Mouse (Mus musculus) hindbrain, embryonic 11.5 days (tissue): ENCODE measurements around the gene Ephb2. TPM values are rescaled to one million over a fixed set of nuclear protein-coding genes. Genes with fewer than 3 reads are reported as not detected.
A peak's percentile ranks its signal among the peaks of the same experiment; 100 is the strongest.

Source experiments
- ATAC-seq: fragments of 200-750 bp; cut with Nextera tagmentation; 2 replicates; pipeline ENCODE4 v1.8.0; 2017; ENCODE audit warnings: mild to moderate bottlenecking, moderate TSS enrichment, moderate library complexity; ENCODE audit not compliant: low FRiP score
- DNase-seq: peaks from one replicate; pipeline ENCODE4 v3.0.0-alpha.2; 2015; ENCODE audit warnings: low spot score
- H3K27ac ChIP-seq: fragments of 300-500 bp; sonication (generic); 2 replicates; pipeline ENCODE4 v1.5.1; 2014; ENCODE audit warnings: mild to moderate bottlenecking, low read depth, low read length
- H3K27me3 ChIP-seq: fragments of 300-500 bp; sonication (generic); 2 replicates; pipeline ENCODE4 v1.6.1; 2014; ENCODE audit warnings: mild to moderate bottlenecking, low read length, moderate library complexity, mixed read lengths; ENCODE audit not compliant: control insufficient read depth, insufficient read depth
- H3K36me3 ChIP-seq: fragments of 300-500 bp; sonication (generic); 2 replicates; pipeline ENCODE4 v1.6.1; 2014; ENCODE audit warnings: mild to moderate bottlenecking, low read length, moderate library complexity, mixed read lengths; ENCODE audit not compliant: control insufficient read depth, insufficient read depth
- H3K4me1 ChIP-seq: fragments of 300-500 bp; sonication (generic); replicated peaks from 2 replicates; pipeline ENCODE4 v1.6.1; 2014; ENCODE audit warnings: low read length, mixed read lengths; ENCODE audit not compliant: control insufficient read depth, insufficient read depth
- H3K4me2 ChIP-seq: fragments of 300-500 bp; sonication (generic); replicated peaks from 2 replicates; pipeline ENCODE4 v1.6.1; 2014; ENCODE audit warnings: mild to moderate bottlenecking, low read depth, low read length
- H3K4me3 ChIP-seq: fragments of 300-500 bp; sonication (generic); 2 replicates; pipeline ENCODE4 v1.5.1; 2014; ENCODE audit warnings: low read depth, low read length
- H3K9ac ChIP-seq: fragments of 300-500 bp; sonication (generic); 2 replicates; pipeline ENCODE4 v1.6.1; 2014; ENCODE audit warnings: low read depth, low read length
- H3K9me3 ChIP-seq: fragments of 300-500 bp; sonication (generic); 2 replicates; pipeline ENCODE4 v1.6.1; 2016; ENCODE audit warnings: low read length; ENCODE audit not compliant: control insufficient read depth
- WGBS: fragments of 180-500 bp; shearing (Covaris S2); extraction: QIAGEN DNeasy Blood & Tissue Kit; methylation state at CpG from one replicate; pipeline ENCODE4 v1.1.7; 2014; 5-methylcytosine and 5-hydroxymethylcytosine counted together
- polyA plus RNA-seq: library from polyadenylated mRNA; unstranded; fragments of >200 nt; fragmentation: Nextera tagmentation; extraction: Ambion mirVana; gene quantifications from 2 replicates; pipeline ENCODE4 v1.2.1, GENCODE M21; 2014

Ephb2 gene
- polyA plus RNA-seq, 1 experiment from 2014 or later = 18.5 TPM

DNA sequence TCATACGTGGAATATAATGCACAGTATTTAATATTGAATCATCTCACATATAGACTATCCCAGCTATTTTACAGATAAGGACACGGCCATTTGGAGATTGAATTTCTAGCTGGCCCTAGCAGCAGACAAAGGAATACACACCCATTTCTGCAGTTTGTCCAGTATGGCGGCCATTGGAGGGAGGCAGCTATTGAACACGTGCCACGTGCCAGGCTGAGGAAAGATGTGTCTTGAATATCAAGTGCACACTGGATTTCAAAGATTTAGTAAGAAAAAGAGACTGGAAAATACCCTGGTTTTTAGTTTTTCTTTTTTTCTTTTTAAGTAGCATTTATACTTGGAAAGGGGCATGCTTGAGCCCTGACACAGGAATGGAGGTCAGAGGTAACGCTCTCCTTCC, 11.4 kb upstream of the Ephb2 start:
- Histone ChIP-seq H3K36me3 (no peaks in the 10 kb centered on the region), H3K9me3 (no peaks in the 10 kb centered on the region), H3K4me1 (no peaks in the 10 kb centered on the region), H3K27me3 (no peaks in the 10 kb centered on the region), H3K27ac (no peak overlapping the region), H3K4me2 (no peak overlapping the region), H3K4me3 (no peak overlapping the region), H3K9ac (no peak overlapping the region)
- 83% methylated on average over 6 of the region's 6 CpGs for WGBS
- ATAC-seq (no peak), DNase-seq (no peak)

DNA sequence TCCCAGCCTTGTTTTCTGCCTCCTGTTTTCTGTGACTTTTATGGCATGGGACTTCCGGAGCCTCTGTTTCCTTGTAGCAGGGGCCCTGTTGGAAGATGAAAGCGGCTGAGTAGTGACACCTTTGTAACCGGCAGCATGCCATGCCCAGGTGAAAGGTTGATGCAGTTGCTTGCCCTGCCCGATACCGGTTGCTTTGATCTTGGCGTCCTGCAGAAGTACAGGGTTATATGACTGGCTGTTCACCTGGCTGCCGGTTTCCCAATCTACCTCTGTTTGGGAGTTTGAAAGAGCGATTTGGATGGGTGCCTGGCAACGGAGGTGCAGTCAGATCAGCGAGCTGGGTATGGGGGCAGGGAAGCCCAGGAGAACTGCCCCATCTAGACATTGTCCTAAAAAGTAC, 7.0 kb upstream of the Ephb2 start:
- Histone ChIP-seq H3K27me3 (no peaks in the 10 kb centered on the region), H3K9ac (no peak overlapping the region), H3K4me1 (peaks cover 7% of the 10 kb centered on the region; the same call in 1 of the 2 replicates), H3K27ac (no peak overlapping the region), H3K9me3 (no peaks in the 10 kb centered on the region), H3K4me2 (no peak overlapping the region), H3K4me3 (no peak overlapping the region), H3K36me3 (no peaks in the 10 kb centered on the region)
- 89% methylated on average over 10 of the region's 10 CpGs for WGBS
- ATAC-seq (no peak), DNase-seq (no peak)

DNA sequence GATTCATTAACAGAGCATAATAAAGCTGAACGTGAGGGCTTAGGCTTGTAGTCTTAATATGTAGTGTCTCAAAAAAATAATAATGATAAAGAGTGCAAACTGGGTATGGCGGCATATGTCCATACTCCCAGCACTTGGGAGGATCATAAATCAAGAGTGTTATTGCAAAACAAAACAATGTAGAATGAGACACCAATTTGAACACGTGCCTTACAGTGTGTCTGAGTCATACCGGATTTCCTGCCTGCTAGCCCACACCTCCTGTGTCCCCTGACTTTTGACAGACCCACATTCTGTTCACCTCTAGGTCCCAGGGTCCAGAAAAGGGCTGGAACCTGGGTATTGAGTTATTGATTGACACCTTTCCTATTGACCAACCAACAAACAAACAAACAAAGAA, 6.2 kb upstream of the Ephb2 start:
- Histone ChIP-seq H3K36me3 (no peaks in the 10 kb centered on the region), H3K9ac (no peak overlapping the region), H3K4me1 (peaks cover 12% of the 10 kb centered on the region; the same call in 1 of the 2 replicates), H3K9me3 (no peaks in the 10 kb centered on the region), H3K4me3 (no peak overlapping the region), H3K27ac (no peak overlapping the region), H3K4me2 (no peak overlapping the region), H3K27me3 (no peaks in the 10 kb centered on the region)
- no peak for ATAC-seq
- DNase-seq = no peak
- 87% methylated on average over 4 of the region's 4 CpGs for WGBS

- Histone ChIP-seq H3K4me1 (peaks cover 16% of the 10 kb centered on the region; the same call in 1 of the 2 replicates), H3K27me3 (no peaks in the 10 kb centered on the region), H3K9ac (no peak overlapping the region), H3K9me3 (no peaks in the 10 kb centered on the region), H3K4me3 (no peak overlapping the region), H3K27ac (no peak overlapping the region), H3K36me3 (no peaks in the 10 kb centered on the region), H3K4me2 (no peak overlapping the region)
- 6% methylated on average over 5 of the region's 5 CpGs for WGBS
- ATAC-seq = peak; percentile 59; the same call in 1 of the 2 replicates
- DNase-seq = peak; percentile 94
Observed at GRCm38 (mm10) chr4:136841056-136841455, 5.3 kb upstream of the Ephb2 start.

- no peak for DNase-seq
- H3K4me1 ChIP-seq = peaks cover 22% of the 10 kb centered on the region
- no peak overlapping the region for H3K4me2 ChIP-seq
- no peaks in the 10 kb centered on the region for H3K9me3 ChIP-seq
- H3K36me3 ChIP-seq = no peaks in the 10 kb centered on the region
- no peak overlapping the region for H3K27ac ChIP-seq
- WGBS = 41% methylated on average over 9 of the region's 9 CpGs
- ATAC-seq = no peak
- no peak overlapping the region for H3K9ac ChIP-seq
- no peak overlapping the region for H3K4me3 ChIP-seq
- H3K27me3 ChIP-seq = no peaks in the 10 kb centered on the region
Observed at GRCm38 (mm10) chr4:136838462-136838861, 2.7 kb upstream of the Ephb2 start.

- H3K9ac ChIP-seq = no peak overlapping the region
- WGBS = 77% methylated on average over 9 of the region's 9 CpGs
Observed at GRCm38 (mm10) chr4:136838026-136838425, 2.2 kb upstream of the Ephb2 start.

GRCm38 (mm10) chr4:136836387-136836931, 671 bp upstream of the Ephb2 start:
- H3K4me1 ChIP-seq = peaks cover 24% of the 10 kb centered on the region

More at GRCm38 (mm10) chr4:136838026-136838425, 2.2 kb upstream of the Ephb2 start:
- H3K27me3 ChIP-seq = no peaks in the 10 kb centered on the region
- no peak overlapping the region for H3K4me2 ChIP-seq
- DNase-seq (no peak), ATAC-seq (no peak)
- no peak overlapping the region for H3K4me3 ChIP-seq
- H3K9me3 ChIP-seq = no peaks in the 10 kb centered on the region
- H3K27ac ChIP-seq = no peak overlapping the region
- H3K36me3 ChIP-seq = no peaks in the 10 kb centered on the region
- H3K4me1 ChIP-seq = peaks cover 24% of the 10 kb centered on the region

DNA sequence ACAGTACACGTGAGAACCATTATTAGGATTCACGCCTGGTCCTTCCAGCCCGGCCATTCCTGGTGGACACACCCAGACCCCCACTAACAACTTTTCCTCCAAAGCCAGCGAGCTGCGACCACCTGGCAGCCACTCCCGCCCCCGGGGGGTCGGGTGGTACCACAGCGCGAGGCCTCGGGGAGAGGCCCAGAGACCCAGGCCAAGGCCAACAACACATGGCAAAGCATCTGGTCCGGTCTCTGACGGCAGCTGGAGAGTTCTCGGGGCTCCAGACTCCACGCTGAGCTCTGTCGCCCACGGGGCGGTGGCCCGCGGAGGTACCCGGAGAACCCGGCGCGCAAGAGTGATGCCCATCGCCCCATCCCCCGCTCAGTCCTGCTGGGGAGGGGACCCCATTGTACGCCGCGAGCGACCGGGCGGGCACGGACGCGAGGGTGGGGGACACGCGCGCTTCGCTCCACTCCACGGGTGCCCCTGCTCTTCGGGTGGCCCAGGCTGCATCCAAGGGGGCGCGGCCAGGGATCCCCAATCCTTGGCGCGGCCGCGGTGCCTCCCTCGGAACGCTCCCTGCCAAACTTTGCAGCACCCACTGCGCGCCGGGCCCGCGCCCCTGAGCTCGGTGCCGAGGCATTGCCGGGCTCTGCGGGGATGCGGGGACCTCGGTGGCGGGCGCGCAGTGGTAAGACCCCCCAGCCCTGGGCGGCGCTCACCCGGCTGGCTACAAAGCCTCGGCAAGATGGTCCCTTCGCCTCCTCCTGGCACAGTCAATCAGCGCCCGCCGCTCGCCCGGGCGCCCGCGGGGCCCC, 770 bp downstream of the Ephb2 start:
- 0% methylated on average over 70 of the region's 76 CpGs for WGBS
- Histone ChIP-seq H3K36me3 (no peaks in the 10 kb centered on the region), H3K9me3 (no peaks in the 10 kb centered on the region), H3K9ac (peak overlapping the region; percentile 95), H3K4me3 (peak overlapping the region; percentile 70), H3K27ac (peak overlapping the region; percentile 97), H3K4me1 (peaks cover 24% of the 10 kb centered on the region), H3K27me3 (no peaks in the 10 kb centered on the region), H3K4me2 (peak overlapping the region; percentile 90)
- ATAC-seq (peak; percentile 28; the same call in 1 of the 2 replicates), DNase-seq (peak; percentile 57)

More at GRCm38 (mm10) chr4:136836387-136836931, 671 bp upstream of the Ephb2 start:
- peak; percentile 82 for DNase-seq
- Histone ChIP-seq H3K9ac (peak overlapping the region; percentile 95), H3K36me3 (no peaks in the 10 kb centered on the region), H3K4me3 (peak overlapping the region; percentile 70), H3K4me2 (peak overlapping the region; percentile 90), H3K27ac (peak overlapping the region; percentile 97), H3K9me3 (no peaks in the 10 kb centered on the region), H3K27me3 (no peaks in the 10 kb centered on the region)
- 0% methylated on average over 13 of the region's 27 CpGs for WGBS
- ATAC-seq = peak; percentile 77

GRCm38 (mm10) chr4:136834439-136834814, 1.4 kb downstream of the Ephb2 start:
- no peaks in the 10 kb centered on the region for H3K27me3 ChIP-seq
- peaks cover 27% of the 10 kb centered on the region for H3K4me1 ChIP-seq
- 10% methylated on average over 12 of the region's 12 CpGs for WGBS
- H3K4me2 ChIP-seq = peak overlapping the region; percentile 90
- ATAC-seq (no peak), DNase-seq (no peak)
- H3K9ac ChIP-seq = peak overlapping the region; percentile 95
- no peak overlapping the region for H3K27ac ChIP-seq
- no peaks in the 10 kb centered on the region for H3K36me3 ChIP-seq
- peak overlapping the region; percentile 70 for H3K4me3 ChIP-seq
- H3K9me3 ChIP-seq = no peaks in the 10 kb centered on the region
